Mouse (Mus musculus) embryonic facial prominence, embryonic 15.5 days (tissue): ENCODE results near the gene Gas8. TPM values are rescaled to one million over a fixed set of nuclear protein-coding genes. Genes with fewer than 3 reads are reported as not detected.
"Not testable (repeated sequence)": the region's sequence is repeated elsewhere in the genome, so short reads cannot be mapped to it uniquely, and the experiment has no call there.

Source experiments
- ATAC-seq: fragments of 200-750 bp; cut with Nextera tagmentation; 2 replicates; pipeline ENCODE4 v1.8.0; 2017; ENCODE audit warnings: low read depth, moderate TSS enrichment; ENCODE audit not compliant: insufficient number of reproducible peaks, low FRiP score, low TSS enrichment
- H3K27ac ChIP-seq: fragments of 300-500 bp; sonication (generic); replicated peaks from 2 replicates; pipeline ENCODE4 v1.5.1; 2015; ENCODE audit warnings: mild to moderate bottlenecking, inconsistent platforms
- H3K27me3 ChIP-seq: fragments of 300-500 bp; sonication (generic); 2 replicates; pipeline ENCODE4 v1.6.1; 2015; ENCODE audit warnings: inconsistent platforms
- H3K36me3 ChIP-seq: fragments of 300-500 bp; sonication (generic); 2 replicates; pipeline ENCODE4 v1.6.1; 2015; ENCODE audit warnings: mild to moderate bottlenecking, inconsistent platforms
- H3K4me1 ChIP-seq: fragments of 300-500 bp; sonication (generic); 2 replicates; pipeline ENCODE4 v1.6.1; 2015; ENCODE audit warnings: inconsistent platforms
- H3K4me2 ChIP-seq: fragments of 300-500 bp; sonication (generic); replicated peaks from 2 replicates; pipeline ENCODE4 v1.6.1; 2015; ENCODE audit warnings: mild to moderate bottlenecking, inconsistent platforms
- H3K4me3 ChIP-seq: fragments of 300-500 bp; sonication (generic); replicated peaks from 2 replicates; pipeline ENCODE4 v1.5.1; 2015; ENCODE audit warnings: mild to moderate bottlenecking, inconsistent platforms
- H3K9ac ChIP-seq: fragments of 300-500 bp; sonication (generic); 2 replicates; pipeline ENCODE4 v1.6.1; 2015; ENCODE audit warnings: inconsistent platforms
- H3K9me3 ChIP-seq: fragments of 300-500 bp; sonication (generic); replicated peaks from 2 replicates; pipeline ENCODE4 v1.6.1; 2016; ENCODE audit warnings: inconsistent platforms
- WGBS: fragments of 180-500 bp; shearing (Covaris S2); methylation state at CpG from one replicate; pipeline ENCODE4 v1.1.7; 2015; 5-methylcytosine and 5-hydroxymethylcytosine counted together
- polyA plus RNA-seq: library from polyadenylated mRNA; unstranded; fragments of >200 nt; fragmentation: Nextera tagmentation; extraction: Ambion mirVana; gene quantifications from 2 replicates; pipeline ENCODE4 v1.2.1, GENCODE M21; 2015

Gas8 gene
- polyA plus RNA-seq, result 33.8 and 36.7 TPM in 2 replicates

DNA sequence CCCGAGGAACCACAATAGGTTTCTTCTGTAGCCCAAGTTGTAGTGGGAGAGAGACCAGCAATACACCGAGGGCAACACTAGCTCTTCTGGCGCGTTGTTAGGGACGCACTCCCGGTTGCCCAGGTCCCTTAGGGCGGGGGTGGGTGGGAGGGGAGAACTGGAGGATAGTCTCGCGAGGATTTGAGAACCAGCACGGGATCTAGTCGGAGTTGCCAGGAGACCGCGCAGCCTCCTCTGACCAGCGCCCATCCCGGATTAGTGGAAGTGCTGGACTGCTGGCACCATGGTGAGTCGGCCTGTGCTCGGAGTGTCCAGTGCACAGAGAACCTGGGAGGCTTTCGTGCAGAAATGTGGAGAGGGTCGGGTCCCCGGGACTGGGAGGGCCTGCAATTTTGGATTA, at the start of gene Gas8:
Gene Gas8 (plus strand): TSS at position 168 of the 400 bp plus-strand sequence.
- peak; percentile 90 for ATAC-seq

DNA sequence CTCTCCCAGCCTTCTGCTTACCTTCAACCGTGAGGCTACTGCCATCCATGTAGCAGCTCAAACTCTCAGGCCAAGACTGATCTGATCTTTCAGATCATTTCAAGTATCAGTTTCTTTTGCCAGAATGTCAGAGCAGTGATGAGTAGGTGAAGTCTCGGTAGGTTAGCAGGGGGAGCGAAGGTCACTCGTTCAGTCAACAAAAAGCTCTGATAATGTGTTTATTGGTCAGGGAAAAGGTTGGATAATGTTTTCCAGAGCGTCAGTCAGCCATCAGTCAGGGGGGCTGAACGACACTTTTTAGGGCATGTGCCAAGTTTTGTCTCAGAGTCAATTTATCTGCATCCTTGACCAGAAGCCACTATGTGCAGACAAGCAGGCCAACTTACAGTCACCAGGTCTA, 45.6 kb upstream of the Gas8 start:
- not testable (repeated sequence) for H3K4me3 ChIP-seq, H3K9ac ChIP-seq, H3K4me1 ChIP-seq, H3K27me3 ChIP-seq, H3K9me3 ChIP-seq, H3K36me3 ChIP-seq, H3K27ac ChIP-seq, ATAC-seq, H3K4me2 ChIP-seq
- 67% methylated on average over 6 of the region's 6 CpGs for WGBS

More for the DNA sequence above, at the start of gene Gas8:
- Histone ChIP-seq H3K27me3 (peaks cover 30% of the 10 kb centered on the region), H3K36me3 (peaks cover 30% of the 10 kb centered on the region), H3K4me1 (peaks cover 25% of the 10 kb centered on the region), H3K27ac (no peak within 1 kb of the TSS), H3K4me2 (peak within 1 kb of the TSS; percentile 82), H3K4me3 (peak within 1 kb of the TSS; percentile 60), H3K9ac (peak within 1 kb of the TSS; percentile 64), H3K9me3 (no peaks in the 10 kb centered on the region)
- WGBS, result 0% methylated on average over 20 of the region's 20 CpGs

DNA sequence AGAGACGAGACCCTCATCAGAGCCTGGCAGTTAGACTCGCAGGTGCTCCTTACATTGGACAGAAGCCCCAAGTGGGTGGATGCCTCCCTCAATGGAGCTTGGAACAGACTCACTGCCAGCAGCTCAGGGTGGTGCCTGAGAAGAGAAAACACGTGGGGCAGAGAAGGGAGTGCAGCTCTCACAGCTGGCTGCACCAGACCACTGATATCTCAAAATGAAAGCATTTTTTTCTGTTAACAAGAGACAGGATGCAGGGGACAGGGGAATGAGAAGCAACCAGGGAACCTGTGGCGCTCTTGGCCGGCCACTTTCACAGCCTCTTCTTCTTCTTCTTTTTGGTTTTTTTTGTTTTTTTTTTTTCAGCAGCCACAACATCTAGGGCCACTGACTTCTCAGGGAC, 44.1 kb upstream of the Gas8 start:
- not testable (repeated sequence) for H3K36me3 ChIP-seq, H3K4me3 ChIP-seq, H3K27me3 ChIP-seq, H3K9ac ChIP-seq, H3K9me3 ChIP-seq, H3K4me2 ChIP-seq, ATAC-seq, H3K27ac ChIP-seq
- H3K4me1 ChIP-seq, result peaks cover 19% of the 10 kb centered on the region
- 63% methylated on average over 5 of the region's 5 CpGs for WGBS

DNA sequence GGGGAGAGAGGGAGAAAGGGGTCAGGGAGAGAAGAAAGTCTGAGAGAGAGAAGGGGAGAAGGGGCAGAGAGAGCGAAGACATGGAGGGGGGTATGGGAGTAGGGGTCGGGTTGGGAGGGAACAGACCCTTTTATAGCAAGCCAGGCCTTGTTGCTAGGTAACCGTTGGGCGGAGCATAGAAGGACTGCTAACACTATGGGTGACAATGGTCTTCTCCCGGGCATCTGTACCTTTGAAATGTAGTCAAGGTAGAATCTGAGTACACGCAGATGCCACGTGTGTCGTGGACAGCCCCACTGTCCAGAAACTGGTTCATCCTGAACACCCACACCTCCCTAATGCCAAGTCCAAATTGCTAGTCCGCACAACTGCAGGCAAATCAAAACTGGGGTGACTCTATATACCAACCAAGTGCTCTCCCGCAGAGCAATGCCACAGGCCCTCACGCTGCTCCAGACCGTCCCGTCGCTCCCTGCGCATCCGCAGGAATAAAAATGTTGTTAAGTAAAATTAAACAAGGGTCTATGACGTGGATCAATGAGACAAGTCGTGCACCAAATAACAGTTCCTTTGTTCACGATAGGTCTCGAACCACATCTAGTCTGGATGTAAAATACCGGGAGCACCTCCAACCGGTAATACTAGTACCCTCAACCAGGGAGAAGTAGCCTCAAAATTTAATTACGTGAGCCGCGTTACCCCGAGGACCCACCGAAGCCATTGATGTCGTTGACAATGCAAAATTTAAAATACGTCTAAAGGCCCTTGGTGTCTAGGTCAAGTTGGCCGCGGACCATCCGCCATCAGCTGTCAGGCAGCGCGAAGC, 41.5 kb upstream of the Gas8 start:
- H3K36me3 ChIP-seq, result peaks cover 14% of the 10 kb centered on the region
- peak overlapping the region; percentile 60 for H3K9ac ChIP-seq
- 9% methylated on average over 34 of the region's 34 CpGs for WGBS
- peak overlapping the region; percentile 94 for H3K27ac ChIP-seq
- H3K4me2 ChIP-seq, result peak overlapping the region; percentile 74
- peak overlapping the region; percentile 93 for H3K4me3 ChIP-seq
- no peaks in the 10 kb centered on the region for H3K27me3 ChIP-seq
- peaks cover 19% of the 10 kb centered on the region for H3K4me1 ChIP-seq
- no peak for ATAC-seq
- no peaks in the 10 kb centered on the region for H3K9me3 ChIP-seq

DNA sequence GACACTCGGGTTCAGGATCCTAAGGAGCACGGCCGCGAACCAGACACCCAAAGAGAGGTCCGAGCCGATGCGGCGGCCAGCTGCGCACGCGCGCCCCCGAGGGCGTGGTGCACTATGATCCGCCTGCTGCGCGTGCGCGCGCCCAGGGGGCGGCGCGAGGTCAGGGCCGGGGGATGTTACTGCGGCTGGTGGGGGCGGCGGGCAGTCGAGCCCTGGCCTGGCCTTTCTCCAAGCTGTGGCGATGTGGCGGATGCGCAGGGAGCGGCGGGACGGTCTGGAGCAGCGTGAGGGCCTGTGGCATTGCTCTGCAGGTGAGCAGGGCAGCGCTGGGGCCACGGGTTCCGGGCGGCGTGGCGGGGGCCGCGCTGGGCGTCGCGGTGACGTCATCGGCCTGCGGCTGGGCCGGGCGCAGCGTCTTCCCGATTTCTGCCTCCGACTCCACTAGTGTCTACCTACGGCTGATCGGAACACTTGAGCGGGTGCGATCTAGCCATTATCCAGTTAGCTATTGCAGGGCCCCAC, 40.8 kb upstream of the Gas8 start, which contains the start of gene Afg3l1:
Gene Afg3l1 (plus strand): TSS at position 167 of the 522 bp plus-strand sequence.
- peak; percentile 94 for ATAC-seq
- 0% methylated on average over 58 of the region's 58 CpGs for WGBS
- Histone ChIP-seq H3K4me1 (peaks cover 19% of the 10 kb centered on the region), H3K27me3 (no peaks in the 10 kb centered on the region), H3K4me3 (peak within 1 kb of the TSS; percentile 93), H3K27ac (peak within 1 kb of the TSS; percentile 94), H3K9ac (peak within 1 kb of the TSS; percentile 60), H3K9me3 (no peaks in the 10 kb centered on the region), H3K4me2 (peak within 1 kb of the TSS; percentile 74), H3K36me3 (peaks cover 21% of the 10 kb centered on the region)

DNA sequence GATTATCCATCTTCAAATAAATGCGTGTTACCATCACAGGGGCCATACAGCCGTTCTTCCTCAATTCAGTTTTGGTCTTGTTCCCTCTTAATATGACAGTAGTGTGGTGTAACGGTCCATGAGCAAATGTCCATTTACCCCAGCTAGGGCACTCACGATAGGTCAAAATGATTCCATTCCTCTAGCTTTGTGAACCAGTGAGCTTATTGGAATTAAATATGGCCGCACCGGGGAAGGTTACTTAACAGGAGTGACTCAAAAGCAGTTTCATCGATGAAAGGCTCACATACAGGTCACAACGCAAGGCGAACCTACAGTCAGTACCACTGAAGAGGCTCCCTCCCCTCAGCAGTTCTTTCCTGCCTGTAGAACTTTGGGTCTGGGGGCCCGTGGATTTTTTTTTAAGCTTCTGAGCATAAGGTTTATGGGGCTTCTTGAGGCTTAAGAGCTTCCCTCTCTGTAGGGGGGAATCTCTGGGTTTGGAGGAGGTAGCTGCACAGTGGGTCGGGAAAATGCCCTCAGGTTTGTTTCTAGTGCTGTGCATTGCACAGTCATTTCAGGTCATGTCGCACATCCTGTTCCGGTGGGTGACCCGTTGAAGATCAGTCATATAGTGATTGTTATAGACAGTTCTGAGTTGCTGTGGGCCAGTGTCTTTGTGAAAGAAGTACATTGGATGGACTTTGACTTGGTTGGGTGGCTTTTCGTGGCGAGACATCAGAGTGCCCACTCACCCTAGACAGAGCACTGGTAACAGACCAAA, 40.0 kb upstream of the Gas8 start:
- ATAC-seq, result no peak
- H3K4me3 ChIP-seq, result peak overlapping the region; percentile 93
- H3K27me3 ChIP-seq, result no peaks in the 10 kb centered on the region
- peak overlapping the region; percentile 94 for H3K27ac ChIP-seq
- 32% methylated on average over 16 of the region's 16 CpGs for WGBS
- peak overlapping the region; percentile 74 for H3K4me2 ChIP-seq
- H3K9ac ChIP-seq, result peak overlapping the region; percentile 60
- H3K36me3 ChIP-seq, result peaks cover 27% of the 10 kb centered on the region
- H3K9me3 ChIP-seq, result no peaks in the 10 kb centered on the region
- H3K4me1 ChIP-seq, result peaks cover 19% of the 10 kb centered on the region

DNA sequence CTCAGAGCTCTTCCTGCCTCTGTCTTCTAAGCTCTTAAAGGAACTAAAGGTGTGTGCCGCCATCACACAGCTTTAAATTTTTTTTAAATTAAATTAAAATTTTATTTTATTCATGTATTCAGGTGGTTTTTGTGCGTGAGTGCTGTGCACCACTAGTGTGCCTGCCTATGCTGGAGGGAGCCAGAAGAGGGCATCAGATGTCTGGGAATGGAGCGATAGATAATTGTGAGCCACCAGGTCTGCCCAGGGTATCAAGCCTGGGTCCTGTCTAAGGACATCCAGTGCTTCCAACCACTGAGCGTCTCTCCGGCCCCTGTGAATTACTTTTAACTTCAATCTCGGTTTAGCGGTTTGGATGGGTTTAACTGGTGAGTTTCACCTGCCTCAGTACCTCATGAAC, 36.0 kb upstream of the Gas8 start:
- Histone ChIP-seq H3K4me3 (no peak overlapping the region), H3K9me3 (no peaks in the 10 kb centered on the region), H3K36me3 (peaks cover 65% of the 10 kb centered on the region), H3K4me2 (no peak overlapping the region), H3K4me1 (peaks cover 11% of the 10 kb centered on the region), H3K9ac (no peak overlapping the region), H3K27ac (no peak overlapping the region), H3K27me3 (no peaks in the 10 kb centered on the region)
- ATAC-seq, result no peak
- WGBS, result 89% methylated on average over 7 of the region's 7 CpGs

DNA sequence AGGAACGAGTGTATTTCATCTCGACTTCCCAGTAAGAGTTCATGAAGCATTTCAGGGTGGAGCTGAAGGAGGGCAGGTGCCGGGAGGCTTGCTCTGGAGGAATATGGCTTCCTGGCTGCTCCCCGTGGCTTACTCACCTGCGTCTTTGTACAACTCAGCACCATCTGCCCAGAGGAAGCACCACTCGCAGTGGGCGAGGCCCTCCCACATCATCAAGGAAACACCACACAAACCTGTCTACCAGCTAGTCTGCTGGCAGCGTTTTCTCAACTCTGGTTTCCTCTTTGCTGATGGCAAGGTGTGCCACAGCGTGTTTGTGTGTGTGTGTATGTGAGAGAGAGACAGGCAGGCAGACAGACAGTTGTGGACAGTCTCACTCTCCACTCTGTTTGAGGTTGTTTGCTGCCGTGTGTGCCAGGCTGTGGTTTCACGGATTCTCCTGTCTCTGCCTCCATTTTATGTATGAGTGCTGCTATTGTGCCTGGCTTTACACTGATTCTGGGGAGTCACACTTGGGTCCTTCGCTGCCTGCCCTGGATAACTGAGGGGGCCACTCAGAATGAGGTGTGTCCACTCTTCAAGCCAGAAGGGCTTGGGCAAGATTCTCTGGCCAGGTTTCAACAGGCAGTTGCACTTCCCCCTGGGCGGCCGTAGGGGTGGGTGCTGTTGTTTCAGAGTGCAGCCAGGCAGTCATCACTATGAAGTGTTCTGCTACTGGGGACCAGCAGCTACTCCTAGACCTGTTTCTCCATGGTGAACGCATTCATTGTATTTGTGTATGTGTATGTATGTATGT, 27.2 kb upstream of the Gas8 start:
- no peaks in the 10 kb centered on the region for H3K27me3 ChIP-seq
- H3K4me3 ChIP-seq, result no peak overlapping the region
- H3K27ac ChIP-seq, result no peak overlapping the region
- no peak overlapping the region for H3K9ac ChIP-seq
- no peaks in the 10 kb centered on the region for H3K4me1 ChIP-seq
- H3K4me2 ChIP-seq, result no peak overlapping the region
- ATAC-seq, result no peak
- no peaks in the 10 kb centered on the region for H3K9me3 ChIP-seq
- WGBS, result 90% methylated on average over 15 of the region's 15 CpGs
- H3K36me3 ChIP-seq, result peaks cover 93% of the 10 kb centered on the region

DNA sequence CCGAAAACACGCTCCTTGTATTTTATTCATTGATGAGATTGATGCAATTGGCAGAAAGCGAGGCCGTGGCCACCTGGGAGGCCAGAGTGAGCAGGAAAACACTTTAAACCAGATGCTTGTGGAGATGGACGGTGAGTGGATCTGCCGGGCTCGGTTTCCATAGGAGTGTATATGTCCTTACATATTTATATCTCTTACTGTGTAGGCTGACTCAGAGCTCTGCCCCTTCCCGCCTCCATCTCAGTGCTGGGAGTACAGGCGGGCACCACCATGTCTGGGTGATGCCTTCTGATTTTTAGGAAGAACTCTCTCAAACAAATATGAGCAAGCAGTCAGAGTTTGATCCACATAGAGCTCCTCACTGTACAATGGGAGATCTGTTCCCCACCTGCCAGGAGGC, 25.7 kb upstream of the Gas8 start:
- Histone ChIP-seq H3K4me1 (no peaks in the 10 kb centered on the region), H3K27me3 (no peaks in the 10 kb centered on the region), H3K36me3 (peaks cover 93% of the 10 kb centered on the region), H3K4me2 (no peak overlapping the region), H3K9ac (no peak overlapping the region), H3K27ac (no peak overlapping the region), H3K4me3 (no peak overlapping the region), H3K9me3 (no peaks in the 10 kb centered on the region)
- 96% methylated on average over 9 of the region's 9 CpGs for WGBS
- ATAC-seq, result no peak

DNA sequence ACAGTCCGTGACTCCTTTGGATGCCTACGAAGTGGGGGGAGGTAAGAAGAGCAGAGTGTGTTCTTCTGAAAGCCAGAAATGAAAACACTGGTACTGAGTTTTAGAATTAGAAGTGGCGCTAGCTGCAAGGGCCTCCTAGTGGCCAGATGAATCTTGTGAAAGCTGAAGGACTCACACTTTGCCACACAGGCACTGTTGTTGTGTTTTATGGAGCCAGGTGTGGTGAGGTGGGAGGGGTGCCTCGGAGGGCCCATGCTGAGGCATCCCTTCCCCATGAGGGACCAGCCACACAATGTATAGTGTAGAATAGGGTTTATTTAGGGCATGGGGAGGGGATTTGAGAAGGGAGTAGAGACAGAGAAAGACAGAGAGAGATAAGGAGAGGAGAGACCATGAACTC, 20.9 kb upstream of the Gas8 start:
- WGBS, result 85% methylated on average over 4 of the region's 4 CpGs
- no peak for ATAC-seq
- no peak overlapping the region for H3K4me3 ChIP-seq
- H3K4me2 ChIP-seq, result no peak overlapping the region
- H3K4me1 ChIP-seq, result no peaks in the 10 kb centered on the region
- peaks cover 95% of the 10 kb centered on the region for H3K36me3 ChIP-seq
- no peaks in the 10 kb centered on the region for H3K9me3 ChIP-seq
- H3K27me3 ChIP-seq, result no peaks in the 10 kb centered on the region
- H3K27ac ChIP-seq, result no peak overlapping the region
- H3K9ac ChIP-seq, result no peak overlapping the region

DNA sequence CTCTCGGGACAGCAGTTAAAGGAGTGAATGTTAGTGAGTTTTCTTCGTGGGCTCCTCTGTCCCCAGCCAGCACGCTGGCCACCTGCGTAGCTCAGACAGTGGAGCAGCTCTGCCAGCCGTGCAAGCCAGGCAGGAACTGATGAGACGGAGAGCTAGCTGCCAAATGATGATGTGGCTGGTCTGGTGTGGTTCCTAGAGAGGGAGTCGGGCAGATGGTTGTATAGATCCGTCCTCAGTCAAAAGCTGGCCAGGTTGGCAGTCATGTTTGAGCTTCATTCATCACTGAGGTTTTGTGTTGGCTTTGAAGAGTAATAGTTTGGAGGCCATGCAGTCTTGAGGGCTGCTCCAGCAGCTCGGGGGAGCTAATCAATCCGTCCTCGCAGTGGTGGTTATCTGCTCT, 19.7 kb upstream of the Gas8 start:
- no peak for ATAC-seq
- H3K9me3 ChIP-seq, result no peaks in the 10 kb centered on the region
- H3K4me1 ChIP-seq, result no peaks in the 10 kb centered on the region
- H3K4me2 ChIP-seq, result no peak overlapping the region
- H3K36me3 ChIP-seq, result peaks cover 95% of the 10 kb centered on the region
- no peak overlapping the region for H3K27ac ChIP-seq
- H3K9ac ChIP-seq, result no peak overlapping the region
- whole genome bisulfite sequencing, result 90% methylated on average over 11 of the region's 11 CpGs
- H3K27me3 ChIP-seq, result no peaks in the 10 kb centered on the region
- H3K4me3 ChIP-seq, result no peak overlapping the region
